Mouse (Mus musculus): Measurements from ENCODE around the gene Nvl. TPM values are rescaled to one million over a fixed set of nuclear protein-coding genes. Genes with fewer than 3 reads are reported as not detected.

Nvl gene
- polyA plus RNA-seq, 1 experiment from 2014 or later = 42.6 TPM

GRCm38 (mm10) chr1:181061784-181062485 lies 82.1 kb downstream of the Nvl start:
- 65% methylated on average over 3 of the region's 3 CpGs for WGBS
- DNase-seq (ENCODE audit: low spot score) = no peak

GRCm38 (mm10) chr1:181052898-181053297 lies 91.1 kb downstream of the Nvl start:
- H3K9me3 ChIP-seq (replicated peaks) = no peaks in the 10 kb centered on the region; the same call in 1 of the 2 replicates
- no peaks in the 10 kb centered on the region for H3K36me3 ChIP-seq
- no peak for DNase-seq (ENCODE audit: low spot score)
- H3K4me1 ChIP-seq = no peaks in the 10 kb centered on the region
- H3K27ac ChIP-seq (replicated peaks) = no peak overlapping the region
- no peaks in the 10 kb centered on the region for H3K27me3 ChIP-seq (ENCODE audit: low read depth, poor library complexity, severe bottlenecking)
- no peak overlapping the region for H3K4me3 ChIP-seq
- WGBS = 84% methylated on average over 4 of the region's 4 CpGs

More at GRCm38 (mm10) chr1:181061784-181062485, 82.1 kb downstream of the Nvl start:
- H3K27me3 ChIP-seq (ENCODE audit: low read depth, poor library complexity, severe bottlenecking) = no peaks in the 10 kb centered on the region
- no peaks in the 10 kb centered on the region for H3K4me1 ChIP-seq
- no peaks in the 10 kb centered on the region for H3K36me3 ChIP-seq
- H3K27ac ChIP-seq (replicated peaks) = no peak overlapping the region
- no peak overlapping the region for H3K4me3 ChIP-seq
- no peaks in the 10 kb centered on the region; the same call in 1 of the 2 replicates for H3K9me3 ChIP-seq (replicated peaks)

GRCm38 (mm10) chr1:181050937-181051336 lies 93.1 kb downstream of the Nvl start, which contains the start of gene 9130409I23Rik:
Gene 9130409I23Rik, plus strand, starts transcription at chr1:181051237.
- H3K36me3 ChIP-seq = no peaks in the 10 kb centered on the region
- H3K9me3 ChIP-seq (replicated peaks) = no peaks in the 10 kb centered on the region
- no peaks in the 10 kb centered on the region for H3K4me1 ChIP-seq
- 85% methylated on average over 6 of the region's 6 CpGs for WGBS
- no peak within 1 kb of the TSS for H3K27ac ChIP-seq (replicated peaks)
- DNase-seq (ENCODE audit: low spot score) = no peak
- no peak within 1 kb of the TSS for H3K4me3 ChIP-seq
- no peaks in the 10 kb centered on the region for H3K27me3 ChIP-seq (ENCODE audit: low read depth, poor library complexity, severe bottlenecking)

GRCm38 (mm10) chr1:181049328-181049842 lies 94.6 kb downstream of the Nvl start:
- DNase-seq (ENCODE audit: low spot score) = no peak
- Histone ChIP-seq H3K4me3 (no peak overlapping the region), H3K4me1 (no peaks in the 10 kb centered on the region), H3K27me3 (ENCODE audit: low read depth, poor library complexity, severe bottlenecking) (no peaks in the 10 kb centered on the region), H3K36me3 (no peaks in the 10 kb centered on the region), H3K27ac (replicated peaks) (no peak overlapping the region), H3K9me3 (replicated peaks) (no peaks in the 10 kb centered on the region)

- Histone ChIP-seq H3K4me3 (no peak overlapping the region), H3K27ac (replicated peaks) (no peak overlapping the region), H3K9me3 (replicated peaks) (no peaks in the 10 kb centered on the region), H3K4me1 (no peaks in the 10 kb centered on the region), H3K36me3 (no peaks in the 10 kb centered on the region), H3K27me3 (ENCODE audit: low read depth, poor library complexity, severe bottlenecking) (no peaks in the 10 kb centered on the region)
- no peak for DNase-seq (ENCODE audit: low spot score)
- WGBS = 76% methylated on average over 1 of the region's 1 CpGs
These were observed 96.5 kb downstream of the Nvl start for GRCm38 (mm10) chr1:181047520-181047919.

GRCm38 (mm10) chr1:181039652-181040051 lies 104.4 kb downstream of the Nvl start:
- no peak overlapping the region for H3K4me3 ChIP-seq
- H3K36me3 ChIP-seq = no peaks in the 10 kb centered on the region
- 15% methylated on average over 4 of the region's 4 CpGs for WGBS
- peak; percentile 31 for DNase-seq (ENCODE audit: low spot score)
- no peak overlapping the region for H3K27ac ChIP-seq (replicated peaks)
- H3K9me3 ChIP-seq (replicated peaks) = no peaks in the 10 kb centered on the region
- no peaks in the 10 kb centered on the region for H3K4me1 ChIP-seq
- no peaks in the 10 kb centered on the region for H3K27me3 ChIP-seq (ENCODE audit: low read depth, poor library complexity, severe bottlenecking)

- Histone ChIP-seq H3K4me3 (no peak overlapping the region), H3K36me3 (no peaks in the 10 kb centered on the region), H3K27me3 (ENCODE audit: low read depth, poor library complexity, severe bottlenecking) (no peaks in the 10 kb centered on the region), H3K4me1 (no peaks in the 10 kb centered on the region), H3K27ac (replicated peaks) (no peak overlapping the region), H3K9me3 (replicated peaks) (no peaks in the 10 kb centered on the region)
- whole genome bisulfite sequencing = 77% methylated on average over 4 of the region's 4 CpGs
- no peak for DNase-seq (ENCODE audit: low spot score)
These were observed 106.4 kb downstream of the Nvl start for GRCm38 (mm10) chr1:181037623-181038022.

Other genes with a start within 250 kb of the Nvl start
- gene Pycr2, start 239.9 kb downstream of the Nvl start, polyA plus RNA-seq (2016; fragmentation: Nextera tagmentation; extraction: Ambion mirVana) = 134 and 144 TPM in 2 replicates
- gene Lefty1, start 209.2 kb downstream of the Nvl start, polyA plus RNA-seq (2016; fragmentation: Nextera tagmentation; extraction: Ambion mirVana) = 0.60 and 0.67 TPM in 2 replicates
- 2.2 and 3.6 TPM in 2 replicates for gene Tmem63a, start 201.9 kb downstream of the Nvl start, polyA plus RNA-seq (2016; fragmentation: Nextera tagmentation; extraction: Ambion mirVana)
- gene Ephx1, start 123.3 kb downstream of the Nvl start, polyA plus RNA-seq (2016; fragmentation: Nextera tagmentation; extraction: Ambion mirVana) = 0.86 and 0.94 TPM in 2 replicates
- gene 9130409I23Rik, start 93.0 kb downstream of the Nvl start, polyA plus RNA-seq (2016; fragmentation: Nextera tagmentation; extraction: Ambion mirVana) = not detected in 2 replicates
- gene Cnih4, start 489 bp upstream of the Nvl start, polyA plus RNA-seq (2016; fragmentation: Nextera tagmentation; extraction: Ambion mirVana) = 120 and 133 TPM in 2 replicates
- gene Wdr26, start 67.8 kb upstream of the Nvl start, polyA plus RNA-seq (2016; fragmentation: Nextera tagmentation; extraction: Ambion mirVana) = 29.8 and 33.8 TPM in 2 replicates
- gene Cnih3, start 208.4 kb upstream of the Nvl start, polyA plus RNA-seq (2016; fragmentation: Nextera tagmentation; extraction: Ambion mirVana) = 0.60 and 1.1 TPM in 2 replicates

Measured in midbrain, embryonic 10.5 days (tissue).